Mouse (Mus musculus) heart, embryonic 11.5 days (tissue): ENCODE measurements around the gene Mien1. TPM values are rescaled to one million over a fixed set of nuclear protein-coding genes. Genes with fewer than 3 reads are reported as not detected.

ENCODE experiments used
- ATAC-seq: fragments of 200-750 bp; cut with Nextera tagmentation; replicated peaks from 2 replicates; pipeline ENCODE4 v1.8.0; 2017; ENCODE audit warnings: moderate library complexity; ENCODE audit not compliant: insufficient number of reproducible peaks, low FRiP score, low TSS enrichment
- H3K27ac ChIP-seq: fragments of 300-500 bp; sonication (generic); 2 replicates; pipeline ENCODE4 v1.5.1; 2014; ENCODE audit warnings: mild to moderate bottlenecking, low read depth, low read length
- H3K27me3 ChIP-seq: fragments of 300-500 bp; sonication (generic); 2 replicates; pipeline ENCODE4 v1.6.1; 2014; ENCODE audit warnings: mild to moderate bottlenecking, low read length, mixed read lengths; ENCODE audit not compliant: control insufficient read depth, insufficient read depth
- H3K36me3 ChIP-seq: fragments of 300-500 bp; sonication (generic); 2 replicates; pipeline ENCODE4 v1.6.1; 2014; ENCODE audit warnings: mild to moderate bottlenecking, low read length, moderate library complexity, mixed read lengths; ENCODE audit not compliant: control insufficient read depth, insufficient read depth
- H3K4me1 ChIP-seq: fragments of 300-500 bp; sonication (generic); 2 replicates; pipeline ENCODE4 v1.6.1; 2014; ENCODE audit warnings: low read length; ENCODE audit not compliant: control insufficient read depth, insufficient read depth
- H3K4me2 ChIP-seq: fragments of 300-500 bp; sonication (generic); 2 replicates; pipeline ENCODE4 v1.6.1; 2014; ENCODE audit warnings: mild to moderate bottlenecking, moderate library complexity
- H3K4me3 ChIP-seq: fragments of 300-500 bp; sonication (generic); 2 replicates; pipeline ENCODE4 v1.5.1; 2014; ENCODE audit warnings: low read depth, low read length
- H3K9ac ChIP-seq: fragments of 300-500 bp; sonication (generic); 2 replicates; pipeline ENCODE4 v1.6.1; 2014; ENCODE audit warnings: mild to moderate bottlenecking, low read depth, low read length, moderate library complexity
- H3K9me3 ChIP-seq: fragments of 300-500 bp; sonication (generic); replicated peaks from 2 replicates; pipeline ENCODE4 v1.6.1; 2016; ENCODE audit warnings: low read length; ENCODE audit not compliant: control insufficient read depth
- WGBS: fragments of 180-500 bp; shearing (Covaris S2); extraction: QIAGEN DNeasy Blood & Tissue Kit; methylation state at CpG from one replicate; pipeline ENCODE4 v1.1.7; 2014; ENCODE audit not compliant: insufficient replicate concordance; 5-methylcytosine and 5-hydroxymethylcytosine counted together
- polyA plus RNA-seq: library from polyadenylated mRNA; unstranded; fragments of >200 nt; fragmentation: Nextera tagmentation; extraction: Ambion mirVana; gene quantifications from 2 replicates; pipeline ENCODE4 v1.2.1, GENCODE M21; 2014

The Mien1 gene
- polyA plus RNA-seq, 1 experiment from 2014 or later, result 107 TPM

DNA sequence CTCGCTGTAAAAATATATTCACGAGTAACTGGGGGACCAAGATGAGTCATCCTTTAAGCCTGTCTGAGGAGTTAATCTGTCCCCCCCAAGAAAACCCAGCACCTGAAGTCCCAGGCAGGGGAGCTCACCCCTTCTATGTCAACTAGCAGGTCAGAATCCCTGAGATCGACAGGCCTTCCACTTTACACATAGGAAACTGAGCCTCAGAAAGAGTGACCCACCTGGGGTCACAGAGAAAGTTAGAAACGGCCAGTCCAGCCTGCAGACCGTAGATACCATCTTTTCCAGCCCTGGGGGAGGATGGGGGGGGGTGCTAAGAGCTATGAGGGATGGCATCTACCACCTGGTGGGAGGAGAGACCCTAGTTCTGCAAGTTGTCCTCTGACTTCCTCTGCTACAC lies 17.8 kb upstream of the Mien1 start:
- H3K9me3 ChIP-seq, result no peaks in the 10 kb centered on the region
- no peak overlapping the region for H3K27ac ChIP-seq
- H3K4me1 ChIP-seq, result peaks cover 11% of the 10 kb centered on the region
- H3K4me2 ChIP-seq, result no peak overlapping the region
- H3K4me3 ChIP-seq, result no peak overlapping the region
- no peaks in the 10 kb centered on the region for H3K36me3 ChIP-seq
- WGBS, result 69% methylated on average over 5 of the region's 5 CpGs
- peaks cover 33% of the 10 kb centered on the region for H3K27me3 ChIP-seq
- H3K9ac ChIP-seq, result no peak overlapping the region
- no peak for ATAC-seq

DNA sequence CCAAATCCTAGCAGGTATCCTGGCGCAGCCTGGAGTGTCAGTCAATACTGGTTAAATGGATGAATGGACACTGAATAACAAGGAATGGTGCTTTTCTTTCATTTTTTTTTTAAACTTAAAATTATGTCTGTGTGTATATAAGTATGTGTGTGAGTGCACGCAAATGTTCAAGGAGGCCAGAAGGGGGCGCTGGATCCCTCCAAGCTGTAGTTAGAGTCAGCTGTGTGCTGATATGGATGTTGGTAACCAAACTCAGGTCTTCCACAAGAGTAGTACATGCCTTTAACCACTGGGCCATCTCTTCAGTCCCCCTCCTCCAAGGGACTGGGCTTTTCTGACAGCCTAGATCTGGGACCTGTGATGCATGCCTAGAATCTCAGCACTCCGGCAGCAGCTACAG lies 16.7 kb upstream of the Mien1 start:
- no peaks in the 10 kb centered on the region for H3K36me3 ChIP-seq
- H3K4me3 ChIP-seq, result no peak overlapping the region
- WGBS, result 76% methylated on average over 4 of the region's 4 CpGs
- no peak overlapping the region for H3K27ac ChIP-seq
- peaks cover 28% of the 10 kb centered on the region for H3K27me3 ChIP-seq
- no peak for ATAC-seq
- H3K4me1 ChIP-seq, result peaks cover 11% of the 10 kb centered on the region
- no peak overlapping the region for H3K4me2 ChIP-seq
- no peak overlapping the region for H3K9ac ChIP-seq
- no peaks in the 10 kb centered on the region for H3K9me3 ChIP-seq

DNA sequence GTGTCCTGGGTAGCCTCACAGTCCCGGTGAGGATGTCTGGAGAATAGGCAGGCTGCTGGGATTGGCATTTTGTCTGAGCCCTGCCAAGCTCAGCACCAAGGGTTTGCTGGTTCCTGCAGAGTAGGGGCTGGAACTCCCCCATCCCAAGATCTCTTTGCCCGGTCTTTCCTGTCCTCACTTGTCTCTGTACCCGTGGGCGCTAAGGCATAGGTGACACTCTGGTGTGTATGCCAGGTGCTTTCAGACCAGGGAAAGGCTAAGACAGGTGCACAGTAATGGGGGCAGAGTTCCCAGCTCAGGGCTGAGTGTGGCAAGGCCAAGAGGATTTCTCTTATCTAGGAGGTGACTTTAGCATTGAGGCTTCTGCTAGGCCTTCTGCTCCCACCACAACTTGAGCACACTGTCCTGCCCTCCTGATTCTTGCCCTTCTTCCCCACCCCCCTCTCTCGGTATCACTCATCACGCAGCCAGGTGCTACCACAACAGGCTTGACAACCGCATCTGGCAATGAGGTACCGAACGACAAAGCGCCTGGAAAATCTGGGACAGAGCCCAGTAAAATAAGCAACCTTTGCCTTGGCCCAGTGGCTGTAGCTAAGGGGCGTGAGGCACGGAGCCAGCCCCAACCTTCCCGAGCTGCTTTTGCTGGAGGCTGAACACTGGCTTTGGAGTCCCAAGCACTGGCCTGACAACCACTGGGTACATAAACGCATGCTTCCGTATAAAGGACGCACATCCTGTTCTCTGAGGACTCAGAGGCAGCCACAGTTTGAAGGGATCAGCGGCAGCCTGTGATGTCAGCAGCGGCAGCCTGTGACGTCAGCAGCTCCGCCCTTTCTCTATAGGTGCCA lies 11.4 kb upstream of the Mien1 start:
- H3K4me3 ChIP-seq, result no peak overlapping the region
- H3K27me3 ChIP-seq, result peaks cover 21% of the 10 kb centered on the region
- peaks cover 22% of the 10 kb centered on the region for H3K4me1 ChIP-seq
- H3K9ac ChIP-seq, result no peak overlapping the region
- H3K9me3 ChIP-seq, result no peaks in the 10 kb centered on the region
- no peak overlapping the region for H3K4me2 ChIP-seq
- WGBS, result 76% methylated on average over 20 of the region's 20 CpGs
- H3K27ac ChIP-seq, result no peak overlapping the region
- no peak for ATAC-seq
- no peaks in the 10 kb centered on the region for H3K36me3 ChIP-seq

DNA sequence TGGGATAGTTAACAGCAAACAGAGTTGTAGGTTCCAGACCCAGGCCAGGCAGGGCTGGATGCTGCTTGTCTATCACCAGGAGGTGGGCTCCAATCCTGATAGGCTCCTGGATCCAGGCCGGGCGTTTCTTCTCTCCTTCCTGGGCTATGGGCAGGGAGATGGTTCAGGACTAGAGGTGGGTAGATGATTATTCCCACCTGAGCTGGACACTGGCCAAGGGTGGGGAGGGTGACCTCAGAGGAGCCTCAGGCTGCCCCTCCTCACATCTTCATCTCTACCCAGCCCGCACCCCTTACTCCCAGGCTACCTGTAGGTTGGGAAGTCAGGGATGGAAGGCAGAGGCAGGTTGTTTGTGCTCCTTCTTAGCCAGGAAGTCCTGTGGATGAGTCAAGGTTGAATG lies 10.6 kb upstream of the Mien1 start:
- H3K9me3 ChIP-seq, result no peaks in the 10 kb centered on the region
- H3K36me3 ChIP-seq, result no peaks in the 10 kb centered on the region
- WGBS, result 83% methylated on average over 3 of the region's 3 CpGs
- H3K9ac ChIP-seq, result no peak overlapping the region
- peaks cover 21% of the 10 kb centered on the region for H3K27me3 ChIP-seq
- ATAC-seq, result no peak
- peaks cover 22% of the 10 kb centered on the region for H3K4me1 ChIP-seq
- no peak overlapping the region for H3K4me2 ChIP-seq
- no peak overlapping the region for H3K4me3 ChIP-seq
- H3K27ac ChIP-seq, result no peak overlapping the region

DNA sequence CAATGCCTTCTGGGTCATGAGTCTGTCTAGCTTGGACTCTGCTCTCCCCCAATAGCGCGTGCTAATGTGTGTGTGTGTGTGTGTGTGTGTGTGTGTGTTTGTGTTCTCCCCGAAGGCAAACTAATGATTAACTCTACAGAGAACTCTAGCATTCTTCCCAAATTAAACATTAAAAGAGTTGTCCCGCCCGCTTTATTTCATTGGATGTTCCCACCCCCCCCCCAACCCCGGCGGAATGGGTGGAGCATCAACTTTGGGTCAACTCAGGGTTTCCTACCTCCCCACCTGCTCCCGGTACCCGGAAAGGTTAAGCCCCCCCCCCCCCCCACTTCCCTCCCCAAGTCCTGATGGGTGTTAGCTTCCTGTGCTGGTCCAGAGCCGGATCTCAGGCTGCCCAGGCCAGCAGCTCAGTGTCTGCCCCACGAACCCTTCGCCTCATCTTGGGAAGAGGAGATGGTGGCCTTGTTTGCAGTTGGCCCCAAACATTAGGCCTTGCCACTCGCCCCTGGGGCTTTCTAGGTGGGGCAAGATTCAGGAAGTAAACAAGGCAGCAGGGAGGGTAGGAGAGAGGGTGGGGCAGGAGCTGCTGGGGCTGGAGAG lies 9.5 kb upstream of the Mien1 start:
- WGBS, result 42% methylated on average over 13 of the region's 13 CpGs

DNA sequence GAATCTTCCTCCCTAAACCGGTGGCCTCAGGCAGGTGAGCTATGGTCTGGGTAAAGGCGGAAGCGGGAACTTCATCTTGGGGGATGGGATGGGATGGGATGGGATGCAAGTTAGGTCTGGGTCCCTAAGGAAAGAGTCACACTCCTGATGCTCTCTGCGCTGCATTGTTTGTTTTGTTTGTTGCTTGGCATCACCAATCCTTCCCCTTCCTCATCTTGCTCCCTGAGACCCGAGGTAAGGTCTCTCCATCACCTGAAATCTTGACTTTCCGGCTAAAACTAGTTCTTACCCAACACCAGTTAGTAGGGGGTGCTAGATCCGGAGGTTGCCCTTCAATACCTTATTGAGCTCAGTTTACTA lies 8.7 kb upstream of the Mien1 start:
- Histone ChIP-seq H3K4me2 (peak overlapping the region; percentile 61), H3K27me3 (peaks cover 18% of the 10 kb centered on the region), H3K4me1 (peaks cover 22% of the 10 kb centered on the region), H3K36me3 (no peaks in the 10 kb centered on the region), H3K4me3 (peak overlapping the region; percentile 29), H3K9me3 (no peaks in the 10 kb centered on the region), H3K9ac (no peak overlapping the region), H3K27ac (no peak overlapping the region)
- 11% methylated on average over 7 of the region's 7 CpGs for WGBS
- ATAC-seq, result no peak

More for the DNA sequence above, 9.5 kb upstream of the Mien1 start:
- no peak for ATAC-seq
- peaks cover 22% of the 10 kb centered on the region for H3K4me1 ChIP-seq
- no peak overlapping the region for H3K4me2 ChIP-seq
- no peak overlapping the region for H3K9ac ChIP-seq
- no peak overlapping the region for H3K27ac ChIP-seq
- H3K9me3 ChIP-seq, result no peaks in the 10 kb centered on the region
- H3K36me3 ChIP-seq, result no peaks in the 10 kb centered on the region
- no peak overlapping the region for H3K4me3 ChIP-seq
- peaks cover 21% of the 10 kb centered on the region for H3K27me3 ChIP-seq

DNA sequence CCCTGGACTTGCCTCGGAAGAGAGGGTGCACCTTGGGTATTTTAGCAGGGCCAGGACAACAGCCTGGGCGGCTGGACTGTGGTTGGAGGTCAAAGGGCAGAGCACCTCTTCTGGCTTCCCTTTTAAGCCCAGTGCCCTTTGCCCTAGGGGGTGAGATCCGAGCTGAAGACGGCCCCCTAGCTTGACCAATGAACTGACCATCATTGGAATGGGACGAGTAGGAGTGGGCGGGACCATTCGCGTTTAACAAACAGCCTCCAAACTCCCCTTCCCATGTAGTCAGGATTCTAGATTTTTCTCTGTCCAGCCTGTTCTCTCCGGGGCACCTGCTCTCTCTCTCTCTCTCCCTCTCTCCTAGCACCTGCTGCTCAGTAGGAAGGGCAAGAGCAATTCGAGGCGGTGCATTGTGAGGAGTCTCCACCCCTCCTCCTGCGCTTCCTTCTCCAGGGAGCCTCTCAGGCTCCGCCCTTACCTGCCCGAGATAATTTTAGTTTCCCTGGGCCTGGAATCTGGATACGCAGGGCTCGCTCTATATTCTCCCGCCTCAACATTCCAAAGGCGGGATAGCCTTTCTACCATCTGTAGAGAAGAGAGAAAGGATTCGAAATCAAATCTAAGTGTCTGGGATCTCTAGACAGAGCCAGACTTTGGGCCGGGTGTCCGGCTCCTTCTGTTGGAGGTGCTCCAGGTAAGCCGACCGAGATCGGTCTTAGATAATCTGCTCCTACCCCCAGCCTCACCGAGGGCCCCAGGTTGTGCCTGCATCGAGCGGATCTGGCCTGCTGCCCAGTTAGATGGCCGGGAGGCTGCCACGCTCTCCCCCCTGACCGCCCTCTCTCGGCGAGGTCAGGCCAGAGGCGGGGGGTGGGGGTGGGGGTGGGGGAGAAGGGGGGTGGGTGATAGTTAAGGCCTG lies 8.0 kb upstream of the Mien1 start:
- Histone ChIP-seq H3K4me1 (peaks cover 22% of the 10 kb centered on the region), H3K9ac (peak overlapping the region; percentile 49; the same call in 1 of the 2 replicates), H3K4me3 (peak overlapping the region; percentile 29), H3K9me3 (no peaks in the 10 kb centered on the region), H3K27me3 (peaks cover 18% of the 10 kb centered on the region), H3K4me2 (peak overlapping the region; percentile 61), H3K36me3 (no peaks in the 10 kb centered on the region), H3K27ac (no peak overlapping the region)
- 3% methylated on average over 33 of the region's 33 CpGs for WGBS
- ATAC-seq, result peak; percentile 29; the same call in 1 of the 2 replicates

DNA sequence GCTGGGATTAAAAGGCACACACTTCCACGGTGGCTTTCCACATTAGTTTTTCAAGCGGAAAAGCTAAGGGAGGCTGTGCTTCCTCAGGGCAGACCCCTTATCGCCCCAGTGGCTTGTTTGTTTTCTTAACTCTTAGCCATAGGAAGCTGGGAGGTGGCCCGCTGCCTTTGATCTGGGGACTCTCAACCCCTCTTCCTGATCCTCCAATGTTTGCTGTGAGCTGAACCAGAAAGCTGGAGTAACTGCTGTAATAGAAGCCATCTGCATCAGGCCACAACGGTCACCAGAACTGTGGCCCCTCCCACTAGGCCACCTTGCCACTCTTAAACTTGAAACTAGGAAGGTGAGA lies 7.4 kb upstream of the Mien1 start, which contains the start of gene Grb7:
Gene Grb7 (plus strand): TSS at position 182 of the 349 bp plus-strand sequence.
- Histone ChIP-seq H3K36me3 (no peaks in the 10 kb centered on the region), H3K9me3 (no peaks in the 10 kb centered on the region), H3K4me1 (peaks cover 22% of the 10 kb centered on the region), H3K4me3 (peak within 1 kb of the TSS; percentile 29), H3K27ac (no peak within 1 kb of the TSS), H3K4me2 (peak within 1 kb of the TSS; percentile 61), H3K9ac (peak within 1 kb of the TSS; percentile 49; the same call in 1 of the 2 replicates), H3K27me3 (peaks cover 18% of the 10 kb centered on the region)
- peak; percentile 17; the same call in 1 of the 2 replicates for ATAC-seq
- WGBS, result 19% methylated on average over 5 of the region's 5 CpGs
